Mouse (Mus musculus) ES-E14 (cell line): ENCODE measurements around the gene Opalin.

ENCODE experiments used
- CHD2 ChIP-seq: IDR thresholded peaks from 2 replicates; pipeline ENCODE4 v1.6.1; 2014; ENCODE audit warnings: mild to moderate bottlenecking, low read depth, low read length, inconsistent platforms
- MAFK ChIP-seq: IDR thresholded peaks from 2 replicates; pipeline ENCODE4 v1.6.1; 2014; ENCODE audit warnings: mild to moderate bottlenecking, low read depth, low read length, inconsistent platforms; ENCODE audit not compliant: insufficient read depth

GRCm38 (mm10) chr19:41118346-41118745, 41.4 kb upstream of the Opalin start:
- TF ChIP-seq CHD2: no peak
- no peak for TF ChIP-seq MAFK
